Mouse (Mus musculus) embryonic facial prominence, embryonic 15.5 days (tissue): ENCODE results near the gene Golga2. TPM values are rescaled to one million over a fixed set of nuclear protein-coding genes. Genes with fewer than 3 reads are reported as not detected.
A peak's percentile ranks its signal among the peaks of the same experiment; 100 is the strongest.

ENCODE experiments used
- ATAC-seq: fragments of 200-750 bp; cut with Nextera tagmentation; 2 replicates; pipeline ENCODE4 v1.8.0; 2017; ENCODE audit warnings: low read depth, moderate TSS enrichment; ENCODE audit not compliant: insufficient number of reproducible peaks, low FRiP score, low TSS enrichment
- H3K27ac ChIP-seq: fragments of 300-500 bp; sonication (generic); replicated peaks from 2 replicates; pipeline ENCODE4 v1.5.1; 2015; ENCODE audit warnings: mild to moderate bottlenecking, inconsistent platforms
- H3K27me3 ChIP-seq: fragments of 300-500 bp; sonication (generic); 2 replicates; pipeline ENCODE4 v1.6.1; 2015; ENCODE audit warnings: inconsistent platforms
- H3K36me3 ChIP-seq: fragments of 300-500 bp; sonication (generic); 2 replicates; pipeline ENCODE4 v1.6.1; 2015; ENCODE audit warnings: mild to moderate bottlenecking, inconsistent platforms
- H3K4me1 ChIP-seq: fragments of 300-500 bp; sonication (generic); 2 replicates; pipeline ENCODE4 v1.6.1; 2015; ENCODE audit warnings: inconsistent platforms
- H3K4me2 ChIP-seq: fragments of 300-500 bp; sonication (generic); replicated peaks from 2 replicates; pipeline ENCODE4 v1.6.1; 2015; ENCODE audit warnings: mild to moderate bottlenecking, inconsistent platforms
- H3K4me3 ChIP-seq: fragments of 300-500 bp; sonication (generic); replicated peaks from 2 replicates; pipeline ENCODE4 v1.5.1; 2015; ENCODE audit warnings: mild to moderate bottlenecking, inconsistent platforms
- H3K9ac ChIP-seq: fragments of 300-500 bp; sonication (generic); 2 replicates; pipeline ENCODE4 v1.6.1; 2015; ENCODE audit warnings: inconsistent platforms
- H3K9me3 ChIP-seq: fragments of 300-500 bp; sonication (generic); replicated peaks from 2 replicates; pipeline ENCODE4 v1.6.1; 2016; ENCODE audit warnings: inconsistent platforms
- WGBS: fragments of 180-500 bp; shearing (Covaris S2); methylation state at CpG from one replicate; pipeline ENCODE4 v1.1.7; 2015; 5-methylcytosine and 5-hydroxymethylcytosine counted together
- polyA plus RNA-seq: library from polyadenylated mRNA; unstranded; fragments of >200 nt; fragmentation: Nextera tagmentation; extraction: Ambion mirVana; gene quantifications from 2 replicates; pipeline ENCODE4 v1.2.1, GENCODE M21; 2015

Gene Golga2
- polyA plus RNA-seq, 1 experiment from 2014 or later, result 33.9 TPM

GRCm38 (mm10) chr2:32254563-32254962, 32.6 kb upstream of the Golga2 start:
- WGBS, result 89% methylated on average over 5 of the region's 5 CpGs
- H3K27ac ChIP-seq, result no peak overlapping the region
- H3K9ac ChIP-seq, result no peak overlapping the region
- H3K4me2 ChIP-seq, result no peak overlapping the region
- ATAC-seq, result no peak
- no peaks in the 10 kb centered on the region for H3K27me3 ChIP-seq
- H3K4me1 ChIP-seq, result peaks cover 9% of the 10 kb centered on the region
- no peak overlapping the region for H3K4me3 ChIP-seq
- H3K9me3 ChIP-seq, result no peaks in the 10 kb centered on the region
- peaks cover 78% of the 10 kb centered on the region for H3K36me3 ChIP-seq

- Histone ChIP-seq H3K9ac (no peak overlapping the region), H3K36me3 (peaks cover 66% of the 10 kb centered on the region), H3K27me3 (no peaks in the 10 kb centered on the region), H3K27ac (no peak overlapping the region), H3K4me3 (no peak overlapping the region), H3K9me3 (no peaks in the 10 kb centered on the region), H3K4me1 (peaks cover 15% of the 10 kb centered on the region), H3K4me2 (no peak overlapping the region)
- ATAC-seq, result no peak
- WGBS, result 91% methylated on average over 11 of the region's 11 CpGs
Measured at GRCm38 (mm10) chr2:32256273-32256672, 30.9 kb upstream of the Golga2 start.

GRCm38 (mm10) chr2:32258887-32259533, 28.2 kb upstream of the Golga2 start:
- Histone ChIP-seq H3K9me3 (no peaks in the 10 kb centered on the region), H3K4me1 (peaks cover 15% of the 10 kb centered on the region), H3K27me3 (no peaks in the 10 kb centered on the region), H3K9ac (peak overlapping the region; percentile 83), H3K4me2 (peak overlapping the region; percentile 75), H3K27ac (0 out of 2 replicates have a peak overlapping the region, but pooled peaks have one; percentile 65), H3K36me3 (peaks cover 39% of the 10 kb centered on the region), H3K4me3 (peak overlapping the region; percentile 90)
- no peak for ATAC-seq
- WGBS, result 55% methylated on average over 6 of the region's 6 CpGs

- Histone ChIP-seq H3K9ac (peak within 1 kb of the TSS; percentile 83), H3K36me3 (peaks cover 31% of the 10 kb centered on the region), H3K4me2 (peak within 1 kb of the TSS; percentile 75), H3K27me3 (no peaks in the 10 kb centered on the region), H3K27ac (peak within 1 kb of the TSS; percentile 65), H3K4me1 (peaks cover 15% of the 10 kb centered on the region), H3K4me3 (peak within 1 kb of the TSS; percentile 90), H3K9me3 (no peaks in the 10 kb centered on the region)
- ATAC-seq, result peak; percentile 88
- WGBS, result 1% methylated on average over 59 of the region's 59 CpGs
Measured at GRCm38 (mm10) chr2:32259657-32260417, 27.3 kb upstream of the Golga2 start, which contains the start of gene Uck1. Gene Uck1, minus strand, starts transcription at chr2:32260159.

- peaks cover 15% of the 10 kb centered on the region for H3K4me1 ChIP-seq
- no peak for ATAC-seq
- no peak overlapping the region for H3K9ac ChIP-seq
- H3K4me3 ChIP-seq, result peak overlapping the region; percentile 90; the same call in 1 of the 2 replicates
- peaks cover 30% of the 10 kb centered on the region for H3K36me3 ChIP-seq
- peak overlapping the region; percentile 75; the same call in 1 of the 2 replicates for H3K4me2 ChIP-seq
- peak overlapping the region; percentile 11; the same call in 1 of the 2 replicates for H3K27ac ChIP-seq
- 33% methylated on average over 4 of the region's 4 CpGs for WGBS
- H3K27me3 ChIP-seq, result no peaks in the 10 kb centered on the region
- no peaks in the 10 kb centered on the region for H3K9me3 ChIP-seq
Measured at GRCm38 (mm10) chr2:32260635-32261034, 26.5 kb upstream of the Golga2 start.

GRCm38 (mm10) chr2:32275823-32276222, 11.4 kb upstream of the Golga2 start:
- no peaks in the 10 kb centered on the region for H3K9me3 ChIP-seq
- no peak overlapping the region for H3K27ac ChIP-seq
- H3K4me3 ChIP-seq, result no peak overlapping the region
- H3K4me2 ChIP-seq, result no peak overlapping the region
- 75% methylated on average over 3 of the region's 3 CpGs for WGBS
- H3K27me3 ChIP-seq, result no peaks in the 10 kb centered on the region
- no peak overlapping the region for H3K9ac ChIP-seq
- peaks cover 39% of the 10 kb centered on the region for H3K36me3 ChIP-seq
- ATAC-seq, result no peak
- no peaks in the 10 kb centered on the region for H3K4me1 ChIP-seq

- ATAC-seq, result no peak
- Histone ChIP-seq H3K4me3 (no peak overlapping the region), H3K27ac (no peak overlapping the region), H3K9me3 (no peaks in the 10 kb centered on the region), H3K27me3 (no peaks in the 10 kb centered on the region), H3K4me1 (peaks cover 11% of the 10 kb centered on the region), H3K4me2 (no peak overlapping the region), H3K36me3 (peaks cover 83% of the 10 kb centered on the region), H3K9ac (no peak overlapping the region)
- WGBS, result 83% methylated on average over 2 of the region's 2 CpGs
Measured at GRCm38 (mm10) chr2:32282289-32282688, 4.9 kb upstream of the Golga2 start.

- Histone ChIP-seq H3K9ac (no peak overlapping the region), H3K9me3 (no peaks in the 10 kb centered on the region), H3K4me2 (no peak overlapping the region), H3K4me3 (no peak overlapping the region), H3K4me1 (peaks cover 11% of the 10 kb centered on the region), H3K27ac (no peak overlapping the region), H3K36me3 (peaks cover 79% of the 10 kb centered on the region), H3K27me3 (no peaks in the 10 kb centered on the region)
- WGBS, result 88% methylated on average over 1 of the region's 1 CpGs
- ATAC-seq, result no peak
Measured at GRCm38 (mm10) chr2:32282727-32283126, 4.5 kb upstream of the Golga2 start.

GRCm38 (mm10) chr2:32283986-32284385, 3.2 kb upstream of the Golga2 start:
- Histone ChIP-seq H3K4me3 (no peak overlapping the region), H3K4me1 (peaks cover 12% of the 10 kb centered on the region), H3K4me2 (no peak overlapping the region), H3K9me3 (no peaks in the 10 kb centered on the region), H3K27me3 (no peaks in the 10 kb centered on the region), H3K27ac (no peak overlapping the region), H3K9ac (no peak overlapping the region), H3K36me3 (peaks cover 66% of the 10 kb centered on the region)
- WGBS, result 83% methylated on average over 3 of the region's 3 CpGs
- ATAC-seq, result no peak

- Histone ChIP-seq H3K36me3 (peaks cover 39% of the 10 kb centered on the region; the same call in 1 of the 2 replicates), H3K27me3 (no peaks in the 10 kb centered on the region), H3K4me2 (peak within 1 kb of the TSS; percentile 80), H3K27ac (peak within 1 kb of the TSS; percentile 78), H3K9ac (peak within 1 kb of the TSS; percentile 87), H3K9me3 (no peaks in the 10 kb centered on the region), H3K4me1 (peaks cover 31% of the 10 kb centered on the region), H3K4me3 (peak within 1 kb of the TSS; percentile 82)
- under 1% methylated on average over 40 of the region's 41 CpGs for WGBS
- ATAC-seq, result peak; percentile 99
Measured at GRCm38 (mm10) chr2:32287923-32288367, 761 bp downstream of the Golga2 start, which contains the start of gene Swi5. Gene Swi5, minus strand, starts transcription at chr2:32288075.

- peak overlapping the region; percentile 82 for H3K4me3 ChIP-seq
- under 1% methylated on average over 27 of the region's 29 CpGs for WGBS
- H3K4me1 ChIP-seq, result peaks cover 31% of the 10 kb centered on the region
- H3K36me3 ChIP-seq, result peaks cover 39% of the 10 kb centered on the region
- ATAC-seq, result peak; percentile 18
- H3K27ac ChIP-seq, result peak overlapping the region; percentile 78
- H3K9me3 ChIP-seq, result no peaks in the 10 kb centered on the region
- H3K9ac ChIP-seq, result peak overlapping the region; percentile 68
- peak overlapping the region; percentile 80 for H3K4me2 ChIP-seq
- H3K27me3 ChIP-seq, result no peaks in the 10 kb centered on the region
Measured at GRCm38 (mm10) chr2:32288371-32288931, 1.3 kb downstream of the Golga2 start.
